Mouse (Mus musculus) C3H10T1/2 (cell line): ENCODE data around the gene Gipc3. TPM values are rescaled to one million over a fixed set of nuclear protein-coding genes. Genes with fewer than 3 reads are reported as not detected.

ENCODE experiments used
- polyA plus RNA-seq, 2 experiments: library from polyadenylated mRNA; unstranded; fragments of >200 nt; fragmentation: generic; extraction: Trizol; gene quantifications; one replicate each; pipeline ENCODE4 v1.2.1; 2012; ENCODE audit warnings: missing spikeins in 2 of 2

Gene Gipc3
- polyA plus RNA-seq, 2 experiments: 0.42 to 1.2 TPM

Other genes starting within 250 kb of the Gipc3 start
- under 1 TPM; 0.02 to 0.45 TPM for gene Creb3l3, start 244.4 kb downstream of the Gipc3 start, polyA plus RNA-seq
- 100 to 1,000 TPM; 207 to 359 TPM for gene Map2k2, start 237.4 kb downstream of the Gipc3 start, polyA plus RNA-seq
- 10 to 100 TPM in 1 of 2 experiments, 1 to 10 TPM in 1; 6.5 to 24.7 TPM for gene Zbtb7a, start 208.0 kb downstream of the Gipc3 start, polyA plus RNA-seq
- 10 to 100 TPM; 36.0 to 48.5 TPM for gene Pias4, start 175.3 kb downstream of the Gipc3 start, polyA plus RNA-seq
- gene Eef2, start 166.6 kb downstream of the Gipc3 start, polyA plus RNA-seq: 1,000 to 10,000 TPM; 3,430 to 4,023 TPM
- 100 to 1,000 TPM in 1 of 2 experiments, 10 to 100 TPM in 1; 98.3 to 105 TPM for gene Dapk3, start 160.3 kb downstream of the Gipc3 start, polyA plus RNA-seq
- gene 4930442H23Rik, start 159.4 kb downstream of the Gipc3 start, polyA plus RNA-seq: under 1 TPM; 0.11 to 0.15 TPM
- gene Nmrk2, start 141.2 kb downstream of the Gipc3 start, polyA plus RNA-seq: under 1 TPM in 1 of 2 experiments, not detected in 1; 0.02 TPM
- gene Atcay, start 112.4 kb downstream of the Gipc3 start, polyA plus RNA-seq: under 1 TPM in 1 of 2 experiments, not detected in 1; 0.01 TPM
- gene Zfr2, start 110.1 kb downstream of the Gipc3 start, polyA plus RNA-seq: 10 to 100 TPM in 1 of 2 experiments, under 1 TPM in 1; 0.32 to 18.3 TPM
- gene Matk, start 90.3 kb downstream of the Gipc3 start, polyA plus RNA-seq: 1 to 10 TPM in 1 of 2 experiments, under 1 TPM in 1; 0.69 to 1.9 TPM
- 100 to 1,000 TPM; 242 to 665 TPM for gene Mrpl54, start 76.3 kb downstream of the Gipc3 start, polyA plus RNA-seq
- gene Apba3, start 76.3 kb downstream of the Gipc3 start, polyA plus RNA-seq: 100 to 1,000 TPM; 128 to 134 TPM
- gene Tjp3, start 51.7 kb downstream of the Gipc3 start, polyA plus RNA-seq: under 1 TPM in 1 of 2 experiments, not detected in 1; 0.02 TPM
- gene Pip5k1c, start 50.3 kb downstream of the Gipc3 start, polyA plus RNA-seq: 10 to 100 TPM; 23.9 to 61.5 TPM
- 10 to 100 TPM; 27.2 to 37.4 TPM for gene Cactin, start 22.2 kb downstream of the Gipc3 start, polyA plus RNA-seq
- gene Tbxa2r, start 14.5 kb downstream of the Gipc3 start, polyA plus RNA-seq: 1 to 10 TPM in 1 of 2 experiments, under 1 TPM in 1; 0.02 to 2.0 TPM
- 100 to 1,000 TPM; 102 to 104 TPM for gene Hmg20b, start 7.2 kb upstream of the Gipc3 start, polyA plus RNA-seq
- 10 to 100 TPM in 1 of 2 experiments, 1 to 10 TPM in 1; 4.0 to 13.8 TPM for gene Mfsd12, start 14.2 kb upstream of the Gipc3 start, polyA plus RNA-seq
- 1 to 10 TPM in 1 of 2 experiments, under 1 TPM in 1; 0.27 to 2.1 TPM for gene 4930404N11Rik, start 22.6 kb upstream of the Gipc3 start, polyA plus RNA-seq
- gene Fzr1, start 35.2 kb upstream of the Gipc3 start, polyA plus RNA-seq: 10 to 100 TPM; 57.6 to 80.9 TPM
- gene Dohh, start 41.2 kb upstream of the Gipc3 start, polyA plus RNA-seq: 100 to 1,000 TPM in 1 of 2 experiments, 10 to 100 TPM in 1; 82.6 to 184 TPM
- gene Gm48551, start 41.2 kb upstream of the Gipc3 start, polyA plus RNA-seq: 1 to 10 TPM in 1 of 2 experiments, under 1 TPM in 1; 0.55 to 3.2 TPM
- gene Gm48552, start 45.7 kb upstream of the Gipc3 start, polyA plus RNA-seq: 1 to 10 TPM in 1 of 2 experiments, not detected in 1; 1.8 TPM
- 1 to 10 TPM in 1 of 2 experiments, under 1 TPM in 1; 0.94 to 1.3 TPM for gene Smim24, start 49.8 kb upstream of the Gipc3 start, polyA plus RNA-seq
- gene Nfic, start 112.4 kb upstream of the Gipc3 start, polyA plus RNA-seq: 100 to 1,000 TPM; 130 to 180 TPM
- gene Celf5, start 139.4 kb upstream of the Gipc3 start, polyA plus RNA-seq: 1 to 10 TPM; 1.9 to 5.7 TPM
- 100 to 1,000 TPM; 108 to 149 TPM for gene Ncln, start 153.1 kb upstream of the Gipc3 start, polyA plus RNA-seq
- under 1 TPM in 1 of 2 experiments, not detected in 1; 0.02 TPM for gene S1pr4, start 156.9 kb upstream of the Gipc3 start, polyA plus RNA-seq
- gene Gna15, start 181.0 kb upstream of the Gipc3 start, polyA plus RNA-seq: under 1 TPM; 0.22 to 0.24 TPM
- 100 to 1,000 TPM; 106 to 118 TPM for gene Gna11, start 201.9 kb upstream of the Gipc3 start, polyA plus RNA-seq
- 1,000 to 10,000 TPM; 1,359 to 1,572 TPM for gene Aes, start 216.2 kb upstream of the Gipc3 start, polyA plus RNA-seq
- 100 to 1,000 TPM in 1 of 2 experiments, 1 to 10 TPM in 1; 6.0 to 202 TPM for gene Tle2, start 231.3 kb upstream of the Gipc3 start, polyA plus RNA-seq